Mouse (Mus musculus) C2C12 (cell line): ENCODE measurements around the gene Osbp.

ENCODE experiments used
- CEBPB ChIP-seq: IDR thresholded peaks from one replicate; pipeline ENCODE4 v1.6.1; 2011; ENCODE audit warnings: low read depth, mild to moderate bottlenecking, control low read depth, moderate library complexity
- CTCF ChIP-seq: IDR thresholded peaks from one replicate; pipeline ENCODE4 v1.5.1; 2011; ENCODE audit not compliant: control insufficient read depth, insufficient read depth, insufficient read length
- FOSL1 ChIP-seq: IDR thresholded peaks from one replicate; pipeline ENCODE4 v1.8.0; 2011; ENCODE audit warnings: mild to moderate bottlenecking, low read length; ENCODE audit not compliant: poor library complexity, insufficient read depth, severe bottlenecking
- MAX ChIP-seq: IDR thresholded peaks from one replicate; pipeline ENCODE4 v1.6.1; 2011; ENCODE audit warnings: mild to moderate bottlenecking, control low read depth
- MYOD1 ChIP-seq: IDR thresholded peaks from one replicate; pipeline ENCODE4 v1.6.1; 2011; ENCODE audit warnings: low read depth; ENCODE audit not compliant: control insufficient read depth, insufficient read length
- MYOG ChIP-seq: IDR thresholded peaks from one replicate; pipeline ENCODE4 v1.6.1; 2011; ENCODE audit not compliant: control insufficient read depth, insufficient read length; ENCODE audit errors: extremely low read depth

DNA sequence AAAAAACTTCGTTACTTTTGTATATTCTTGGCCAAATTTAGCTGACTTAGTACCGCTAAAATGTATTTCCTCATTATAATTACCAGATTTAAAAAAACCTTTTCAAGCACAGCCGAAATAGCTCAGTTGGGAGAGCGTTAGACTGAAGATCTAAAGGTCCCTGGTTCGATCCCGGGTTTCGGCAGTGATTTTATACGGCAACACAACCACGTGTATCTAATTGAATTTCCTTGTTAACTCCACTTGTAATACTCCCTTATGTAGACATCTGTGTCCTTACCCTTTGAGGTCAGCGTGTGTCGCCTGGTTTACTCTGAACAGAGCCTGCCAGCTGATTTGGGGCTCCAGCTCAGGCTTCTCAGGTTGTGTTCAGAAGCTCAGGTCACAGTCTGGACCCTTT lies 36.4 kb downstream of the Osbp start:
- TF ChIP-seq CTCF (no peak), MYOG (no peak), MYOD1 (no peak), MAX (peak; percentile 64), FOSL1 (no peak), CEBPB (no peak)
